Mouse (Mus musculus): Measurements from ENCODE around the gene Ppp1r9a. TPM values are rescaled to one million over a fixed set of nuclear protein-coding genes. Genes with fewer than 3 reads are reported as not detected.
A peak's percentile ranks its signal among the peaks of the same experiment; 100 is the strongest.

Gene Ppp1r9a
- polyA plus RNA-seq, 1 experiment from 2014 or later, result 40.1 TPM

GRCm38 (mm10) chr6:4993600-4994160, 91.0 kb downstream of the Ppp1r9a start:
- Histone ChIP-seq H3K9ac (ENCODE audit: low read depth, low read length) (no peak overlapping the region), H3K27me3 (replicated peaks; ENCODE audit: control insufficient read depth, insufficient read depth, low read length) (no peaks in the 10 kb centered on the region), H3K4me1 (ENCODE audit: control insufficient read depth, insufficient read depth, low read depth, low read length) (peaks cover 6% of the 10 kb centered on the region), H3K27ac (ENCODE audit: low read depth, low read length) (no peak overlapping the region), H3K4me3 (ENCODE audit: low read length) (no peak overlapping the region), H3K9me3 (ENCODE audit: control insufficient read depth, low read length) (no peaks in the 10 kb centered on the region), H3K36me3 (ENCODE audit: control insufficient read depth, insufficient read depth, low read length) (no peaks in the 10 kb centered on the region), H3K4me2 (ENCODE audit: low read length) (peak overlapping the region; percentile 35; the same call in 1 of the 2 replicates)
- ATAC-seq, result peak; percentile 50
- WGBS, result 46% methylated on average over 15 of the region's 15 CpGs

- Histone ChIP-seq H3K4me1 (ENCODE audit: control insufficient read depth, insufficient read depth, low read depth, low read length) (peaks cover 6% of the 10 kb centered on the region), H3K4me2 (ENCODE audit: low read length) (peak overlapping the region; percentile 35; the same call in 1 of the 2 replicates), H3K9ac (ENCODE audit: low read depth, low read length) (no peak overlapping the region), H3K4me3 (ENCODE audit: low read length) (no peak overlapping the region), H3K36me3 (ENCODE audit: control insufficient read depth, insufficient read depth, low read length) (no peaks in the 10 kb centered on the region), H3K27me3 (replicated peaks; ENCODE audit: control insufficient read depth, insufficient read depth, low read length) (no peaks in the 10 kb centered on the region), H3K9me3 (ENCODE audit: control insufficient read depth, low read length) (no peaks in the 10 kb centered on the region), H3K27ac (ENCODE audit: low read depth, low read length) (no peak overlapping the region)
- 36% methylated on average over 14 of the region's 14 CpGs for WGBS
- ATAC-seq, result peak; percentile 70; the same call in 1 of the 2 replicates
These were observed 91.6 kb downstream of the Ppp1r9a start for GRCm38 (mm10) chr6:4994161-4994919.

- Histone ChIP-seq H3K27ac (ENCODE audit: low read depth, low read length) (no peak overlapping the region), H3K4me2 (ENCODE audit: low read length) (no peak overlapping the region), H3K9ac (ENCODE audit: low read depth, low read length) (no peak overlapping the region), H3K27me3 (replicated peaks; ENCODE audit: control insufficient read depth, insufficient read depth, low read length) (no peaks in the 10 kb centered on the region), H3K9me3 (ENCODE audit: control insufficient read depth, low read length) (no peaks in the 10 kb centered on the region), H3K4me1 (ENCODE audit: control insufficient read depth, insufficient read depth, low read depth, low read length) (peaks cover 6% of the 10 kb centered on the region), H3K36me3 (ENCODE audit: control insufficient read depth, insufficient read depth, low read length) (no peaks in the 10 kb centered on the region), H3K4me3 (ENCODE audit: low read length) (no peak overlapping the region)
- WGBS, result 93% methylated on average over 6 of the region's 6 CpGs
- ATAC-seq, result no peak
These were observed 94.9 kb downstream of the Ppp1r9a start for GRCm38 (mm10) chr6:4997599-4997998.

GRCm38 (mm10) chr6:4998929-4999328, 96.2 kb downstream of the Ppp1r9a start:
- 70% methylated on average over 4 of the region's 4 CpGs for WGBS
- no peaks in the 10 kb centered on the region for H3K36me3 ChIP-seq (ENCODE audit: control insufficient read depth, insufficient read depth, low read length)

GRCm38 (mm10) chr6:5000788-5001187, 98.1 kb downstream of the Ppp1r9a start:
- Histone ChIP-seq H3K36me3 (ENCODE audit: control insufficient read depth, insufficient read depth, low read length) (no peaks in the 10 kb centered on the region), H3K27me3 (replicated peaks; ENCODE audit: control insufficient read depth, insufficient read depth, low read length) (no peaks in the 10 kb centered on the region), H3K4me1 (ENCODE audit: control insufficient read depth, insufficient read depth, low read depth, low read length) (no peaks in the 10 kb centered on the region), H3K4me2 (ENCODE audit: low read length) (no peak overlapping the region), H3K4me3 (ENCODE audit: low read length) (no peak overlapping the region), H3K9me3 (ENCODE audit: control insufficient read depth, low read length) (no peaks in the 10 kb centered on the region), H3K9ac (ENCODE audit: low read depth, low read length) (no peak overlapping the region), H3K27ac (ENCODE audit: low read depth, low read length) (no peak overlapping the region)
- ATAC-seq, result no peak
- WGBS, result 36% methylated on average over 8 of the region's 8 CpGs

More at GRCm38 (mm10) chr6:4998929-4999328, 96.2 kb downstream of the Ppp1r9a start:
- no peak for ATAC-seq
- no peak overlapping the region for H3K4me2 ChIP-seq (ENCODE audit: low read length)
- no peak overlapping the region for H3K27ac ChIP-seq (ENCODE audit: low read depth, low read length)
- H3K4me3 ChIP-seq (ENCODE audit: low read length), result no peak overlapping the region
- H3K4me1 ChIP-seq (ENCODE audit: control insufficient read depth, insufficient read depth, low read depth, low read length), result peaks cover under 1% of the 10 kb centered on the region
- no peaks in the 10 kb centered on the region for H3K9me3 ChIP-seq (ENCODE audit: control insufficient read depth, low read length)
- no peaks in the 10 kb centered on the region for H3K27me3 ChIP-seq (replicated peaks; ENCODE audit: control insufficient read depth, insufficient read depth, low read length)
- H3K9ac ChIP-seq (ENCODE audit: low read depth, low read length), result no peak overlapping the region

GRCm38 (mm10) chr6:5005491-5006275, 103.0 kb downstream of the Ppp1r9a start:
- H3K4me3 ChIP-seq (ENCODE audit: low read length), result no peak overlapping the region
- H3K27me3 ChIP-seq (replicated peaks; ENCODE audit: control insufficient read depth, insufficient read depth, low read length), result no peaks in the 10 kb centered on the region
- H3K4me2 ChIP-seq (ENCODE audit: low read length), result no peak overlapping the region
- peak; percentile 74 for ATAC-seq
- H3K9me3 ChIP-seq (ENCODE audit: control insufficient read depth, low read length), result no peaks in the 10 kb centered on the region
- H3K4me1 ChIP-seq (ENCODE audit: control insufficient read depth, insufficient read depth, low read depth, low read length), result no peaks in the 10 kb centered on the region
- no peak overlapping the region for H3K9ac ChIP-seq (ENCODE audit: low read depth, low read length)
- H3K36me3 ChIP-seq (ENCODE audit: control insufficient read depth, insufficient read depth, low read length), result no peaks in the 10 kb centered on the region
- WGBS, result 63% methylated on average over 22 of the region's 22 CpGs
- no peak overlapping the region for H3K27ac ChIP-seq (ENCODE audit: low read depth, low read length)

GRCm38 (mm10) chr6:5006283-5006946, 103.7 kb downstream of the Ppp1r9a start:
- no peak for ATAC-seq
- Histone ChIP-seq H3K27me3 (replicated peaks; ENCODE audit: control insufficient read depth, insufficient read depth, low read length) (no peaks in the 10 kb centered on the region), H3K9me3 (ENCODE audit: control insufficient read depth, low read length) (no peaks in the 10 kb centered on the region), H3K9ac (ENCODE audit: low read depth, low read length) (no peak overlapping the region), H3K27ac (ENCODE audit: low read depth, low read length) (no peak overlapping the region), H3K36me3 (ENCODE audit: control insufficient read depth, insufficient read depth, low read length) (no peaks in the 10 kb centered on the region), H3K4me2 (ENCODE audit: low read length) (no peak overlapping the region), H3K4me3 (ENCODE audit: low read length) (no peak overlapping the region), H3K4me1 (ENCODE audit: control insufficient read depth, insufficient read depth, low read depth, low read length) (no peaks in the 10 kb centered on the region)
- 87% methylated on average over 6 of the region's 6 CpGs for WGBS

GRCm38 (mm10) chr6:5008166-5008565, 105.4 kb downstream of the Ppp1r9a start:
- ATAC-seq, result no peak
- H3K4me3 ChIP-seq (ENCODE audit: low read length), result no peak overlapping the region
- H3K4me1 ChIP-seq (ENCODE audit: control insufficient read depth, insufficient read depth, low read depth, low read length), result no peaks in the 10 kb centered on the region
- H3K9ac ChIP-seq (ENCODE audit: low read depth, low read length), result no peak overlapping the region
- no peaks in the 10 kb centered on the region for H3K36me3 ChIP-seq (ENCODE audit: control insufficient read depth, insufficient read depth, low read length)
- H3K27me3 ChIP-seq (replicated peaks; ENCODE audit: control insufficient read depth, insufficient read depth, low read length), result no peaks in the 10 kb centered on the region
- H3K27ac ChIP-seq (ENCODE audit: low read depth, low read length), result no peak overlapping the region
- no peaks in the 10 kb centered on the region for H3K9me3 ChIP-seq (ENCODE audit: control insufficient read depth, low read length)
- no peak overlapping the region for H3K4me2 ChIP-seq (ENCODE audit: low read length)
- WGBS, result 63% methylated on average over 2 of the region's 2 CpGs
